Mouse (Mus musculus): ENCODE results near the gene Siah1a.

Gene Siah1a

GRCm38 (mm10) chr8:86745221-86745934 is at the start of gene Siah1a, which contains the start of gene Gm10638:
Siah1a (minus strand) TSS chr8:86745934.
Gm10638 (plus strand) TSS chr8:86745699.
- ATAC-seq (ENCODE audit: insufficient number of reproducible peaks, low FRiP score, low TSS enrichment): peak; percentile 52

- no peak for ATAC-seq (ENCODE audit: insufficient number of reproducible peaks, low FRiP score, low TSS enrichment)
Measured at GRCm38 (mm10) chr8:86794716-86795115, 49.0 kb upstream of the Siah1a start.

- no peak for ATAC-seq (ENCODE audit: insufficient number of reproducible peaks, low FRiP score, low TSS enrichment)
Measured at GRCm38 (mm10) chr8:86791542-86791941, 45.8 kb upstream of the Siah1a start.

- no peak for ATAC-seq (ENCODE audit: insufficient number of reproducible peaks, low FRiP score, low TSS enrichment)
Measured at GRCm38 (mm10) chr8:86789576-86789975, 43.8 kb upstream of the Siah1a start.

- no peak for ATAC-seq (ENCODE audit: insufficient number of reproducible peaks, low FRiP score, low TSS enrichment)
Measured at GRCm38 (mm10) chr8:86787891-86788420, 42.2 kb upstream of the Siah1a start.

- ATAC-seq (ENCODE audit: insufficient number of reproducible peaks, low FRiP score, low TSS enrichment): no peak
Measured at GRCm38 (mm10) chr8:86786498-86786897, 40.8 kb upstream of the Siah1a start.

GRCm38 (mm10) chr8:86781094-86781493 is 35.4 kb upstream of the Siah1a start:
- no peak for ATAC-seq (ENCODE audit: insufficient number of reproducible peaks, low FRiP score, low TSS enrichment)

GRCm38 (mm10) chr8:86779207-86779606 is 33.5 kb upstream of the Siah1a start:
- no peak for ATAC-seq (ENCODE audit: insufficient number of reproducible peaks, low FRiP score, low TSS enrichment)

- no peak for ATAC-seq (ENCODE audit: insufficient number of reproducible peaks, low FRiP score, low TSS enrichment)
Measured at GRCm38 (mm10) chr8:86769945-86770715, 24.4 kb upstream of the Siah1a start.

- no peak for ATAC-seq (ENCODE audit: insufficient number of reproducible peaks, low FRiP score, low TSS enrichment)
Measured at GRCm38 (mm10) chr8:86768499-86768898, 22.8 kb upstream of the Siah1a start.

- no peak for ATAC-seq (ENCODE audit: insufficient number of reproducible peaks, low FRiP score, low TSS enrichment)
Measured at GRCm38 (mm10) chr8:86766548-86767211, 20.9 kb upstream of the Siah1a start.

GRCm38 (mm10) chr8:86765669-86766068 is 19.9 kb upstream of the Siah1a start:
- no peak for ATAC-seq (ENCODE audit: insufficient number of reproducible peaks, low FRiP score, low TSS enrichment)

GRCm38 (mm10) chr8:86765155-86765554 is 19.4 kb upstream of the Siah1a start:
- no peak for ATAC-seq (ENCODE audit: insufficient number of reproducible peaks, low FRiP score, low TSS enrichment)

GRCm38 (mm10) chr8:86762806-86763205 is 17.1 kb upstream of the Siah1a start:
- ATAC-seq (ENCODE audit: insufficient number of reproducible peaks, low FRiP score, low TSS enrichment): no peak

GRCm38 (mm10) chr8:86760746-86761145 is 15.0 kb upstream of the Siah1a start:
- no peak for ATAC-seq (ENCODE audit: insufficient number of reproducible peaks, low FRiP score, low TSS enrichment)

GRCm38 (mm10) chr8:86759090-86759491 is 13.4 kb upstream of the Siah1a start:
- ATAC-seq (ENCODE audit: insufficient number of reproducible peaks, low FRiP score, low TSS enrichment): no peak

GRCm38 (mm10) chr8:86758651-86759050 is 12.9 kb upstream of the Siah1a start:
- ATAC-seq (ENCODE audit: insufficient number of reproducible peaks, low FRiP score, low TSS enrichment): no peak

GRCm38 (mm10) chr8:86756948-86757733 is 11.4 kb upstream of the Siah1a start:
- no peak for ATAC-seq (ENCODE audit: insufficient number of reproducible peaks, low FRiP score, low TSS enrichment)

- no peak for ATAC-seq (ENCODE audit: insufficient number of reproducible peaks, low FRiP score, low TSS enrichment)
Measured at GRCm38 (mm10) chr8:86749842-86750241, 4.1 kb upstream of the Siah1a start.

- peak; percentile 10; the same call in 1 of the 2 replicates for ATAC-seq (ENCODE audit: insufficient number of reproducible peaks, low FRiP score, low TSS enrichment)
Measured at GRCm38 (mm10) chr8:86746511-86746910, 777 bp upstream of the Siah1a start.

Measured in cerebellum, adult (tissue).